Mouse (Mus musculus) heart, postnatal 14 days (tissue): ENCODE results near the gene Cbx5. TPM values are rescaled to one million over a fixed set of nuclear protein-coding genes. Genes with fewer than 3 reads are reported as not detected.

ENCODE experiments used
- DNase-seq, 2 experiments: peaks; one replicate each; pipeline ENCODE4 v3.0.0; 2021 to 2022
- intact Hi-C: fragments of 180-260 bp; cut with DNase I; formaldehyde crosslinking; loops from one replicate; pipeline ENCODE4 v1.15.1; 2025
- total RNA-seq, 2 experiments: library from RNA; stranded (reverse); gene quantifications; 2 replicates each; pipeline ENCODE4 v1.2.3; 2021

The Cbx5 gene
- total RNA-seq, 2 experiments from 2014 or later, result 54.6 to 65.4 TPM

GRCm38 (mm10) chr15:103224161-103224560 is 15.5 kb downstream of the Cbx5 start:
- intact Hi-C loops, result no loop called here
- no peak for DNase-seq

DNA sequence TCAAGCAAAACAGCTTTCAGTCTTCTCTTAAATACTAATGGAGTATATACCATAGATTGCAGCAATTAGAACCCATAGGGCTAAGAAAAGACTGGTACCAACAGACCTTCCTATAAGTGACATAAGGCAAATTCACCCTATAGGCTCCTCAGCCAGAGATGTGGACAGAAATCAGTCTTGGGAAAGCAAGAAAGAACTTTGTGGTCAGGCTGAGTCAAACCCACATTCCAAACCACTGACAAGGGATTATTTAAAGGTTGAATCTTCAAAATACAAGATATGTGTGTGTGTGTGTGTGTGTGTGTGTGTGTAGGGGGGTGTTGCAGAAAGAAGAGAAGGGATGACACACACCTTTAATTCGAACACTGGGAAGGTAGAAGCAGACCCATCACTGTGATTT is 18.2 kb downstream of the Cbx5 start:
- no peak for DNase-seq
- intact Hi-C loops, result no loop called here

DNA sequence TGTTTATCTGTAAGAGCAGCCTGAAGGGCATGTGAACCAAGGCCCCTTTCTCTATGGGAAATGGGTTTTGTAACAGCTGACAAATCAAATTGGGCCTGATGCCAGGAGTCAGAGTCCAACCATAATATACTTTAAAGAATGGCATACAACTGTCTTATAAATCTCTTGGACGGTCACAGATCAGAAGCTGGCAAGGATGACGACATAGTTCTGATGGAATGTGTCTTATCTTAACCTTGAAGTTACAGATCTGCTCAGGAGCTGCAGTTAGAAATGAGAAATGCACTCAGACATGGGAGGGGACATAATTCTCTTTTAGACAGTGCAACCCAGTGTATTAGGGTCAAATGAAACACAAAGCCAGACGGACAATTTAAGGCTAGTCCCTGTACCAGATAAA is 18.8 kb downstream of the Cbx5 start:
- intact Hi-C loops, result no loop called here
- no peak for DNase-seq

- intact Hi-C loops, result no loop called here
- no peak for DNase-seq
Measured at GRCm38 (mm10) chr15:103216052-103216451, 23.6 kb downstream of the Cbx5 start.

GRCm38 (mm10) chr15:103214971-103215907 is 24.4 kb downstream of the Cbx5 start:
- intact Hi-C loops, result loop anchor here (1.0 kb wide), 1 partner anchor 24 kb away; the partner anchor contains the start of gene Cbx5
- DNase-seq, result peak; percentile 86 to 90

- intact Hi-C loops, result no loop called here
- no peak for DNase-seq
Measured at GRCm38 (mm10) chr15:103214149-103214548, 25.5 kb downstream of the Cbx5 start.

DNA sequence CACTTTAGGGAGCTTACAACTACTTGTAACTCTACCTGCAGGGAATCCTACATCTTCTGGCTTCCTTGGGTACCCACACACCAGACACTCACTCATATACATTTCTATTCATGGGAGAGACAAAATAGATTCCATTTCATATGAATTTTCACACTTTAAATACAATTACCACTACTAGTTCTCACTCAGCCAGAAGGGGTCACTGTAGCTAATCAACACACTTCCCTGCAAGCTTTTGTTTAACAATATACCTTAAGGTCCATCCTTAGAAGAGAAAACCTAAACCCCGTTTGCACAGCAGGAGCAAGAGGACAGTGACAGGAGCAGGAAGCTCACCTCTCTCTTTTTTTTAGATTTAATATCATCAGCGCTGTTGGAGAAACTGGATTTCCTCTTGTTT is 34.5 kb downstream of the Cbx5 start:
- DNase-seq, result no peak

DNA sequence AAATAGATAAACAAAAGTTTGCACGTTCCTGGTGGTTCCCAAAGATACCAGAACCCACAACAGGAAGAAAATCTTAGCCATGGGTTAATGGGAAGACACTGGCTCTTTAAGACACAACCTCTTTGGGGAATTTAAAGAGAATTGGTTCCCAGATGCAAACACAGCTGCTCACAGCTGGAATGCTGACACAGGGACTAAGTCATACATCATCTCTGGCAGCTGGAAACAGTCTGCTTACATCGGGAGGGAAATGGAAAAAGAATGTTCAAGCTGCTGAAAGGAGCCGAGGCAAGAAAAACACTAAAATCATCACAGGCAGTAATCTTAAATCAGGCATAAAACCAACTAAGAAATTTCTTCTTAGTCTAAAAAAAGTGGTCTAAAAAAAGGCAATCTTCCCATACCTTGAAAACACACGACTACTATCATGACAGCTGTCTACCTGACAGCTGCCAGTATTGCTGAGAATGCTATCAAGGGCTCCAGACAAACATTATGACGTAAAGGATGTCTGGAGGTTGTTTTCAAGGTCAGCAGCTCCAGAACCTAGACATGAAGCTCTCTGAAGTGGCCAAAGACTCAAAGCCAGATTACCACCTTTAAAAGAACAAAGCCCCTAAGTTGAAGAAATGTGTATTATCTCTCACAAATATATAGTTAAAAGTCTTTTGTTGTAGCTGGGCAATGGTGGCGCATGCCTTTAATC is 37.4 kb downstream of the Cbx5 start:
- intact Hi-C loops, result no loop called here
- peak; percentile 67 to 80 for DNase-seq

More for the DNA sequence above, 34.5 kb downstream of the Cbx5 start:
- intact Hi-C loops, result loop anchor here (2.0 kb wide), 1 partner anchor 102 kb away; no protein-coding TSS in a partner anchor

DNA sequence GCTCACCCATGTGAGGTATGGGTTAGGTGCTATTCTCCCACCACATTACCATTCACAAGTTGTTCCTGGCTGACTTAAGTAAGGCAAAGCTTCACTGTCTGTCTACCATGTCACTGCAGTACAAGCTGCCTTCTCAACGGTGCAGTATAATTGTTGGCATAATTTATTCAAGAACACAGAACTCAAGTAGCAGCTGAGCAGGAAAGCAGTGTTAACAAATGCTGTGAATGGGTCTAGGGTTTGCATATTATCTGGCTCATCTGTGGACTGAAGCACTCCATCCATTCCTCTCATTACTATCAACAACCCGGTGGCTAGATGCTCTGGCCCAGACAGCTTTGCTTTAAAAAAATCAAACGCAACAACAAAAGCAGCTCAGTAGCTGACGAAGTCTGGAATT is 41.8 kb downstream of the Cbx5 start:
- intact Hi-C loops, result loop anchor here (5.0 kb wide), 1 partner anchor 40 kb away; the partner anchor contains the start of gene Cbx5
- no peak for DNase-seq

DNA sequence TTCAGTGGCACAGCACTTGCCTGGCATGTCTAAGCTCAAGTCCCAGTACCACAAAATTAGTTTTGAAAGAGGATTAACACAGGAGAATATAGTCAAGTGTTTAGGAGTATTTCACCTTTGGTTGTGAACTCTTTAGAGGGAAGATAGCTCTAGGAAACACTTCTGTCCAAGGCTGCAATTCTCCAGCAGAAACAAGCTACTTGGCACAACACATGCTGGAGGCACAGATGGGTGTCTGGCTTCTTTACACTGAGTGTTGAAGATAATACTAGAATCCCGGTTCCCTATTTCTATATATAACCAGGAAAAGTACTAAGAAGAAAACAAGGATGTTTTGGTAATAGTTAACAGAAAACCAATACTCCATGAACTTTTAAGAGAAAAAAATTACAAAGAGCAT is 42.8 kb downstream of the Cbx5 start:
- DNase-seq, result no peak
- intact Hi-C loops, result loop anchor here (5.0 kb wide), 1 partner anchor 40 kb away; the partner anchor contains the start of gene Cbx5

- intact Hi-C loops, result no loop called here
- peak in 1 of 2 experiments; percentile 35 for DNase-seq
Measured at GRCm38 (mm10) chr15:103193606-103194005, 46.0 kb downstream of the Cbx5 start.

- intact Hi-C loops, result no loop called here
- peak; percentile 49 to 73 for DNase-seq
Measured at GRCm38 (mm10) chr15:103190531-103191462, 48.8 kb downstream of the Cbx5 start.

GRCm38 (mm10) chr15:103190083-103190482 is 49.5 kb downstream of the Cbx5 start:
- intact Hi-C loops, result no loop called here
- no peak for DNase-seq

- intact Hi-C loops, result no loop called here
Measured at GRCm38 (mm10) chr15:103187803-103188202, 51.8 kb downstream of the Cbx5 start.

GRCm38 (mm10) chr15:103185462-103186198 is 54.0 kb downstream of the Cbx5 start:
- peak; percentile 66 to 74 for DNase-seq
- intact Hi-C loops, result loop anchor here (1.0 to 2.0 kb wide), 2 partner anchors 91 to 122 kb away; no protein-coding TSS in a partner anchor

More at GRCm38 (mm10) chr15:103187803-103188202, 51.8 kb downstream of the Cbx5 start:
- DNase-seq, result no peak

GRCm38 (mm10) chr15:103183651-103184610 is 55.7 kb downstream of the Cbx5 start:
- DNase-seq, result no peak
- intact Hi-C loops, result loop anchor here (2.0 kb wide), 1 partner anchor 93 kb away; no protein-coding TSS in a partner anchor

DNA sequence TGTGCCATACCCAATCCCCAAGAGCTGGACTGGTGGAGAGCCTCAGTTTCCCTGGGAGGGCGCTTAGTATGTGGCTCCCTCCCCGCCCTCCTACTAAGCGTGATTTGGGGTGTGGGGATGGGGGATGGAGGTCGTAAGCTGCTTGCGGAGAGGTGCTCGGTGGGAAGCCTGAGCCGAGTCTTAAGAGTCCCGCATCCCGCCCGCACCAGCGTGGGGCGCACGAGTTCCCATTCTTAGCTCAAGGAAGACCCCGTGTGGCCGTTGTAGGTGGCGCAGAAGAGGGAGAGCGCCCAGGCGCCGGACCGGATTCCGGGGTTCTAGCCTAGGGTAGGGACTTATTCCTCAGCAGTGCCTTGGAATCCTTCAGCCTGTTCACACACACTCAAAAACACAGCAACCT is 56.5 kb downstream of the Cbx5 start:
- intact Hi-C loops, result no loop called here
- DNase-seq, result peak; percentile 65 to 72

DNA sequence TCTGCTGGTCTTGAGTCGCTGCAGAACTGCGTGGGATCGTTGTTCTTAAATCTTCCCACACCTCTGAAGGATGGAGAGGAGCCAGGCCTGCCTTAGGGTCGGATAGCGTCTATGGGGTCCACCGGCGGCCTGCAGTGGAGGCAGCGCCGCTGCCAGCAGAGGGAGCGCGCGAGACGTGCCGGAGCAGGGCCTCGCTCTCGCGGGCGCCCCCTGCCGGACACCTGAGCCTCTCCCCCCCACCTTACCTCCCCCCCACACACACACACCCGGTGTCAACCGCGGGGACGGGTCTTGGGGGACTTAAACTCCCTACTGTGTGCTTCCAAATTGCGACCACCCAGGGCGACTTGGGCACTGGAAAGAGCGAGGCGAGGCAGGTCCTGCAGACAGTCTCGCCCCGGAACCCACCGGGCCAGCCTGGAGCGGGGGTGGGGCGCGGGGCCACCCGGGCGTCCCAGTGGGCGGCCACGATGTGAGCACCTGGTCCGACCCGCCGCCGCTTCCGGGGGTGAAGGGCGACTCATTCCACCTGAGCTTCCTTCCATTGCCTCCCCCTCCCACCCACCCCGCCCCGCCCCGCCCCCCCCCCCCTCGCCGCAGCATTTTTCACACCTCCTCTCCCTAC is 57.3 kb downstream of the Cbx5 start:
- intact Hi-C loops, result no loop called here
- peak; percentile 94 to 95 for DNase-seq
